Mouse (Mus musculus): ENCODE measurements around the gene Cbx1.

GRCm38 (mm10) chr11:96790681-96791080, 1.8 kb downstream of the Cbx1 start:
- TF ChIP-seq GATA1 (IDR thresholded peaks at IDR 0.05; ENCODE audit: borderline replicate concordance, low read length) (no peak), FLI1 (IDR thresholded peaks at IDR 0.05; ENCODE audit: low read length) (no peak)
